Mouse (Mus musculus): ENCODE measurements around the gene Trim3.

Trim3 gene

GRCm38 (mm10) chr7:105633127-105633800, at the start of gene Trim3:
TSS of gene Trim3 (minus strand) at chr7:105633571.
- peak; percentile 59 for DNase-seq (ENCODE audit: low spot score)

GRCm38 (mm10) chr7:105650639-105651435, 17.5 kb upstream of the Trim3 start, which contains the start of gene Dnhd1:
TSS of gene Dnhd1 (plus strand) at chr7:105650827.
- peak; percentile 62 for DNase-seq (ENCODE audit: low spot score)

- DNase-seq (ENCODE audit: low spot score): no peak
Observed at GRCm38 (mm10) chr7:105641936-105642335, 8.6 kb upstream of the Trim3 start.

- DNase-seq (ENCODE audit: low spot score): no peak
Observed at GRCm38 (mm10) chr7:105640894-105641255, 7.5 kb upstream of the Trim3 start.

- DNase-seq (ENCODE audit: low spot score): peak; percentile 97
Observed at GRCm38 (mm10) chr7:105640233-105640893, 7.0 kb upstream of the Trim3 start, which contains the start of the genes Arfip2 and Gm45799. TSS of gene Arfip2 (minus strand) at chr7:105640416. TSS of gene Gm45799 (plus strand) at chr7:105640552.

DNA sequence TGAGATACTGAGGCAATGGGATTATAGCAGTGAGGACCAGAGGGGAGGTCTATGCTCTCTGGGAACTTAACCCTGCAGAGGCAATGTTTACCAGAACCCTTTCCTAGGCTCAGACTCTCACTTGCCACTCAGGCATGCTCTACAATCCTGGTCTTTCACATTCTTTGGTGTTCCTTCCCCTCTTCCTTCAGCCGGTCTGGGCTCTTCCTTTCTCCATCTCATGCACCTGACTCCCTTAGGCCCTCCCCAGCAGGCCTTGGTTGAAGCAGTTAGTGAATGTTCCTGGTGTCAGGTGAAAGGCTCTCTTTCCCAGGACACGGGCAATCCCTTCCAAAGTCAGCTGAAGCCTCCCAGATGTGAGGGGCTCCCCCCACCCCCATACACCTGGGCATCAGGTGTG, 6.4 kb upstream of the Trim3 start, which contains the start of gene Timm10b:
Timm10b (plus strand) TSS at position 301 of the 400 bp plus-strand sequence.
- no peak for DNase-seq (ENCODE audit: low spot score)

DNA sequence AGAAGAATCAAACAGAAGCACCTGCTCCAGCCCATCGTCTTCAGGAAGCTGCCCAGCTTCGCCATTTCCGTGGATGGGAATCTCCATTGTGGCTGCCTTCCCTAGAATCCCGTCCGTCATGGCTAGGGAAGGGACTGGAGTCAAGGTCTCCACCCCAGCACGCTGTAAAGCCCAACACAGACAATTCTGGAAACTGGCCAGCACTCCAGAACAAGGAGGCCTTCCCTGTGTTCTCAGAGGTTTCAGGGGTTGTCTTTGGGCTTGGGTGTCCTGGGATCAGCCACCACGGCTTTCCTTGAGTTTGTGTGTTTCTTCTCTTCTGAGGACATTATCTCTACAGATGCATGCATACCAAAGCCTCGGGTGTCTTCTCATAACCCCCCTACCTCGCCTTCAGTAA, 5.9 kb upstream of the Trim3 start:
- no peak for DNase-seq (ENCODE audit: low spot score)

GRCm38 (mm10) chr7:105638776-105639175, 5.4 kb upstream of the Trim3 start:
- DNase-seq (ENCODE audit: low spot score): no peak

DNA sequence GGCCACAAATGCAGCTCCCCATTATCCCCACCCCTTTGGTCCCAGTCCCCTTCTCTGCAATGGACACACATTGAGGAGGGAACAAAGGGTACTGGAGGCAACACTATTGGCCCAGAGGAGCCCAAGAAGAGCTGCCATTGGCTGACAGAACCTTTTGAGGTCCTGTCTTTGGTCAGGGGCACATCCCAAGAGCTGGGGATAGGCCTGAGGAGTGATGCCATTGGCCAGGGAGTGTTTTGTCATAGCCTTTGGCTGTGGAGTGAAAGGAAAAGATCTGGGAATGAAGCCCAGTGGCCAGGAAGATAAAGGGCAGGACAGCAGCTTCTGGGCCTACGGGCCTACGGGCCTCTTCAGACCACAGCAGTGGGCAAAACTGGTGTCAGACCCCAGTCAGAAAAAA, 2.4 kb upstream of the Trim3 start:
- no peak for DNase-seq (ENCODE audit: low spot score)

- DNase-seq (ENCODE audit: low spot score): no peak
Observed at GRCm38 (mm10) chr7:105634272-105634920, 1.0 kb upstream of the Trim3 start.

- no peak for DNase-seq (ENCODE audit: low spot score)
Observed at GRCm38 (mm10) chr7:105633801-105634135, 397 bp upstream of the Trim3 start.

- no peak for DNase-seq (ENCODE audit: low spot score)
Observed at GRCm38 (mm10) chr7:105632551-105632972, 809 bp downstream of the Trim3 start.

- no peak for DNase-seq (ENCODE audit: low spot score)
Observed at GRCm38 (mm10) chr7:105628633-105629032, 4.7 kb downstream of the Trim3 start.

- no peak for DNase-seq (ENCODE audit: low spot score)
Observed at GRCm38 (mm10) chr7:105625397-105625796, 8.0 kb downstream of the Trim3 start.

- no peak for DNase-seq (ENCODE audit: low spot score)
Observed at GRCm38 (mm10) chr7:105621646-105622292, 11.6 kb downstream of the Trim3 start.

DNA sequence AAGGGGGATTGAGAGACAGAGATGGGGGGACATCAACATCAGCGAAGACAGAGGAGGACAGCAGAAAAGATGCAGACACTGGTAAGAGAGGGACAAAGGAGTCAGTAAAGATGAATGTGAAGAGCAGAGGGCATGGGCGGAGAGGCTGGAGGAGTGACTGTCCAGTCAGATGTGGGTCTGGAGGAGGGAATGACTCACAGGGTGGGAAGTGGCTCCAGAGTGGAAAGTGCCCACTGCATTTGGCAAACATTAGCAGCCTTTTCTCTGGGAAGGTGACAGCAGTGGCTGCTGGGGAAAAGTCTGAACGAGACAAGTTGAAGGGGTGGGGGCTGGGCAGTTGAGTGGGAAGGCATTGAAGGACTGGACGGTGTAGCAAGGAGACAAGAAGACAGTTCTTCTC, 12.3 kb downstream of the Trim3 start:
- no peak for DNase-seq (ENCODE audit: low spot score)

DNA sequence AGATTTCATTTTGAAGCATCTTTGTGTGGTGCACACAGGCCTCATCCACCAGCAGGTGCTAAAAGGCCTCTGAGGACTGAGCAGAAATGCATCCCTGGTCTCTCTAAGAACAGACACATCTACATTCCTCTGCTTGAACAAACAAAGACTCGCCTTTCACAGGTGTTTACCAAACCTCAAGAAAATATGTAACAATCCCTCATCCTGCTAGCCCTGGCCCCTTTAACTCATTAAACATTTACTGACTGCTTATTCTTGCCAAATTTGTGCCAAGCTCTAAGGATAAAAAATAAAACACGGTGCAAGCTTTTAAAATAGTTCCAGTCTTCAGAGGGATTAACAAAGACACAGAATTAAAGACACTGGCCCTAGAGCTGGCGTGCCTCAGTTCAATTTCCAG, 13.7 kb downstream of the Trim3 start:
- DNase-seq (ENCODE audit: low spot score): no peak

DNA sequence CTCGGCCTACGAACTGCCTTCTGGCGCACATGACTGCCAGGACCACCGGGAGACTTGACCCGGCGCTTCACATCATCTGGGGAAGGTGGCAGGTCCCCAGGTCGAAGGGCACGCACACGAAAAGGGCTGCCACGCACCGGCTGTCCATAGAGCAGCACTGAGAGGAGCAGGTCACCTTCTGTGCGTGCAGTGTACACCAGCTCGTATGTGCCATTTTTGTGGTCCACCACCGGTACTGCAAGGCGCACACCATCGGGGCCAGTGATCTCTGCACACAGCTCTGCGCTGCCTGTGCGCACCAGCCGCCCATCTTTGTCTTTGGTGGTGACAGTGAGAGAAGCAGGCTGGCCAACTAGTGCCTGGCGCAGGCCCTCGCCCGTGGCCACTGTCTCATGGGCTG, 15.6 kb downstream of the Trim3 start:
- DNase-seq (ENCODE audit: low spot score): no peak

- DNase-seq (ENCODE audit: low spot score): no peak
Observed at GRCm38 (mm10) chr7:105616561-105616960, 16.8 kb downstream of the Trim3 start.

DNA sequence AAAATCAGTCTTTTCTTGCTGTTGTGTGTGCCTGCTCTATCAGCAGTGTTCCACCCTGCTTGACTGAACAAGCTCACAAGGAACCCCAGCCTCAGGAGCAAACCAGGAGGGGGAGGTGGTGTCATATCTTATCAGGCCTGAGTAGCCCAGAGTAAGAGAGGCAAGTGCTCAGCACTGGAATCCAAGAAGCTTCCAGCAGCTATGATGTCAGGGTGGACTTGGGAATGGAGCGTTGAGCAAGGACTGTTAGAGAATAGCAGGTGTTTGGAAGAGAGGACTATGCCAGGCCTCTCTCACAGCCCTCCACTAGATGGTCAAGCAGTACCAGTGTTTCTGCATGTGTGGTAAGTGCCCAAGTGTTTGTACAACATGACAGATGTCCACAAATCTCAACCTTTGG, 17.7 kb downstream of the Trim3 start:
- no peak for DNase-seq (ENCODE audit: low spot score)

GRCm38 (mm10) chr7:105614400-105614799, 19.0 kb downstream of the Trim3 start:
- DNase-seq (ENCODE audit: low spot score): no peak

DNA sequence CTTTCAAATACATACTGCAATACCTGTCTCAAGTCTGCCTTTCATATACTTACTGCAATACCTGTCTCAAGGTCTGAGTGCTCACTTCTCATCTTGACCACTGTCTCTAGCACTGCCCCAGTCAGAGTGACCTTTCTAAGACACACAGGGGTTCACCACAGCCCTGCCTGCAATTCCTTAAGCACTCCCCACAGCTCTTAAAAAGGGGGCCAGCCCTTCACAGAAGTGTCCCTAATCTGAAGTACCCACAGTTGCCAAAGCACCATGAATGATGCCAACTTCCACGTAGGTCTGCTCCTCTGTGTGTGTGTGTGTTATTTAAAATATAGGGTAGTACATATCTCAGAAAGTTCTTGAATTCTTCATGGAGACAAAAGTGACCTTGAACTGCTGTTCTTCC, 21.6 kb downstream of the Trim3 start:
- DNase-seq (ENCODE audit: low spot score): no peak
